In the genomic region with DNA sequence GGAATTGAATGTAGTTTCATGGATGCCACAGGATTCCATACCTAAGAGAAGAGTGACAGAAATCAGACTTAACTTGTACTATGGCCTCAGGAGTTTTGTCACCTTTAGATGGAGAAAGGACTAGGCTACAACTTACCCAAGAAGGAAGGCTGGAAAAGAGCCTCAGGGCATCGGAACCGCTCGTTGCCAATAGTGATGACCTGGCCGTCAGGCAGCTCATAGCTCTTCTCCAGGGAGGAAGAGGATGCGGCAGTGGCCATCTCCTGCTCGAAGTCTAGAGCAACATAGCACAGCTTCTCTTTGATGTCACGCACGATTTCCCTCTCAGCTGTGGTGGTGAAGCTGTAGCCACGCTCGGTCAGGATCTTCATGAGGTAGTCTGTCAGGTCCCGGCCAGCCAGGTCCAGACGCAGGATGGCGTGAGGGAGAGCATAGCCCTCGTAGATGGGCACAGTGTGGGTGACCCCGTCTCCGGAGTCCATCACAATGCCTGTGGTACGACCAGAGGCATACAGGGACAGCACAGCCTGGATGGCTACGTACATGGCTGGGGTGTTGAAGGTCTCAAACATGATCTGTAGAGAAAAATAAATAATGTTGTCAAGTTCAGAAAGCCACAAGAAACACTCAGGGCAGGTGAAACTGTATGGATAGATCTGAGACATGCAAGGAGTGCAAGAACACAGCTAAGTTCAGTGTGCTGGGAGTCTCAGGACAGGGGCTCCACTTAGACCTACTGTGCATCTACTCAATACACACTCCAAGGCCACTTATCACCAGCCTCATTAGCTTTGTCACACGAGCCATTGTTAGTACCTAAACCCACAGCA, we compare ENCODE assay signal across 1 mouse cellular context.
TF ChIP-seq lines count a peak whose summit lies in the region.

No protein-coding gene starts in this region.

TF ChIP-seq in CH12.LX, 34 proteins besides CTCF, POLR2A, EP300 and RAD21 (continued from another document):
- TF ChIP-seq ZKSCAN1 (IDR thresholded peaks at IDR 0.05; ENCODE audit: borderline replicate concordance, low read depth, low read length): no peak
- TF ChIP-seq MEF2A (IDR thresholded peaks at IDR 0.05; ENCODE audit: borderline replicate concordance, low read depth, low read length): no peak
- TF ChIP-seq NRF1 (IDR thresholded peaks at IDR 0.05; ENCODE audit: low read depth, low read length): no peak
- no peak for TF ChIP-seq TBP (conservative IDR thresholded peaks at IDR 0.05; ENCODE audit: low read depth, low read length)
